Mouse (Mus musculus) frontal cortex, postnatal 25 days (tissue): ENCODE data around the gene Anapc7.
"Not testable (repeated sequence)": the region's sequence is repeated elsewhere in the genome, so short reads cannot be mapped to it uniquely, and the experiment has no call there.

Experiments
- DNase-seq, 2 experiments: peaks; one replicate each; pipeline ENCODE4 v3.0.0; 2022; ENCODE audit warnings: low spot score in 2 of 2

The Anapc7 gene

DNA sequence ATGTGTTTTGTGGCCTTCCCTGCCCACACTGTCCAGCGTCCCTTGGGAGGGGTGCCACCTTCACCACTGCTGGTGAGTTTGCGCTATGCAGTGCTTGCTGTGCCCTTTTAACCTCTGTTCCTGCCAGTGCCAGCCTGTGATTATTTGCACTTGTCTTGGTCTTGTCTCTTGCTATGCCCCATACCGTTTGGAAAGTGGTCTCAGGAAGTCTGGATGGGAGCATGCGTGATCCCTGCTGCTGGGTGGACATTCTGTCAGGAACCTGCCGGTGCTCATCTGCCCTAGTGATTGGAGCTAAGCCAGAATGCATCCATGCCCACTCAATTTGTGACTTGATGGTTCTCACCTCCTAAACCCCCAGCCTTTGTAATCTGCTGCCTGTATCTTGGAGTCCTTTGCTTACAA lies 29.4 kb downstream of the Anapc7 start:
- no peak for DNase-seq

DNA sequence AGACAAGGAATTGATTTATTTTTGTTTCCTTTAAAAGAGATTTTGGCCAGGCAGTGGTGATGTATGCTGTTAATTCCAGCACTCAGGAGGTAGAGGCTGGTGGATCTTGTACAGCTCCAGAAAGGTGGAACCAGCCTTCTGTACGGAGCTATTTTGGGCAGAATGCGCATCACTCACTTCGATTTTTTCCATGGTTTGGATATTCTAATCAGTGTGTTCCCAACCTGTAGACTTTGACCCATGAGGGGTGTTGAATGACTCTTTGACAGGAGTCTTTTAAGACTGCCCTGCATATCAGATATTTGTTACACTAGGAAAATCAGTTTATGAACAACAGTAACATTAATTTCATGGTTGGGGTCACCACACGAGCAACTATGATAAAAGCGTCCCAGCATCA lies 29.8 kb downstream of the Anapc7 start:
- no peak for DNase-seq

DNA sequence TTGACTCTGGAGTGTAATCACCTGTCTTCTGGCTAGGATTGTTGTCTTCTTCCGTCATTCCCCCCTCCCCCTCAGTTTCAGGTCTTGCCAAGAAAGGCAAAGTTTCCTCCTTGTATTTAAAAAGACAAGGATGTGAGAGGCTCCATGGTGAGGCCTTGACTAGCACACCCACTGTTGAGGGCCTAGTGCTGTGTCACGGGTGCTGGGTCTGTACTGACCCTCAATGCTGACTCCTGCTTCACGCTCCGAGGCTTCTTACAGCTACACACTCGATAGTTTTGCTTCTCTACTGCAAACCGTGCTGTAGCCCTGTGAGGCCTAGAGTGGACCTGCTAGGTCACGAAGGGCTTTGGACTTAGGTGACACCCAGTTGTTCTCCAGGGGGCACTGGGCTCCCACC lies 30.7 kb downstream of the Anapc7 start:
- DNase-seq, result no peak

DNA sequence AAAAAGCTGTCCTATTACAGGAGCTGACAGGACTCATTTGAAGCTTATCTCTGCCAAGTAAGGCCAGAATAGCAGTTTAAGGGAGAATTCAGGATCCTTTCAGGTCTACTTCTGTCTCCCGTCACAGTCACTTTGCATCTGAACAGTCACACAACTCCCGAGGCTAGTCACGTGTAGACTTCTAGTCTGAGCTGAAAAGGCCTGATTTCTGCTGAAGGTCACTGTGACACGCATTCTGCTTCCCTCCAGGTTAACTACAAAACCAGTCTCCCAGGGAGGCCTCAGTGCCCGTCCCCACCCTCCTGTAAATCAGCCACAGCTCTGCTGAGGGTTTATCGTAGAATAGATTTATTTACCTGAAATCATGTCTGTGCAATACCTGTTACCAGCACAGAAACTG lies 31.7 kb downstream of the Anapc7 start:
- DNase-seq, result no peak

DNA sequence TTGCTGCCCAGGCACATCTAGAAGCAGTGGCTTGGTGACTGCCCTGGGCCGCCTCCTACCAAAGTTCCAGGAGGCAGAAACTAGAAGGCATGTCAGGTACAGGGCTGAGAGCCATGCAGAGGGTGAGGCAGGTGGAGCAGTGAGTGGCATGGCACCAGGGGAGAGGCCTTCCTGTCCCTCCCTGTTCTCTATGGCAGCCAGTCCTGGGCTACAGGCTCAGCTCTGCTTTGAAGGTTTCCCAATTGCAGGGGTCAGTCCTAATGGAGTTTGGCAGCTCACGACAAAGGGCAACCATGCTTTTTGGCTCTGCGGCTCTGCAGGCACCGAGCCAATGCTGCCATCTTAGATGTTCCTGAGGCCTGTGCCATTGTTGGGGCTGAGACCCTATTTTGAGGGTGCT lies 32.9 kb downstream of the Anapc7 start:
- no peak for DNase-seq

DNA sequence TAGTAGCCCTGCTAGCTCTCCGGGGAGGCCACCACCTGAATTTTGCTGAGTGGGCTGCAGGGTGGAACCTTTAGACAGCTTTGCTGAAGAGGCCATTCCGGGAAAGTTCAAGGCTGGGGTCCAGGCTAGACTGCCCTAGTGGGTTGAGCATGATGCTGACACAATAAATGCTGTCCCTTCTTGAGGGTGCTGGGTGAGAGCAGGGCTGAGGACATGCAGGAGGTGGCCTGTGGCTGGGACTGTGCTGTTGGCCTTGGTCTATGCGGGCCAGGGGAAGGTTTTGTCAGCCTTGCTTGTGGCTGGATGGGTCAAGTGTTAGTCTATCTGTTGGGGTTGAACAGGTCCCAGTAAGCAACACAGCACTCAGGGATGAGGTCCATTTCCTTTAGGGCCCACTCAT lies 33.4 kb downstream of the Anapc7 start:
- no peak for DNase-seq

DNA sequence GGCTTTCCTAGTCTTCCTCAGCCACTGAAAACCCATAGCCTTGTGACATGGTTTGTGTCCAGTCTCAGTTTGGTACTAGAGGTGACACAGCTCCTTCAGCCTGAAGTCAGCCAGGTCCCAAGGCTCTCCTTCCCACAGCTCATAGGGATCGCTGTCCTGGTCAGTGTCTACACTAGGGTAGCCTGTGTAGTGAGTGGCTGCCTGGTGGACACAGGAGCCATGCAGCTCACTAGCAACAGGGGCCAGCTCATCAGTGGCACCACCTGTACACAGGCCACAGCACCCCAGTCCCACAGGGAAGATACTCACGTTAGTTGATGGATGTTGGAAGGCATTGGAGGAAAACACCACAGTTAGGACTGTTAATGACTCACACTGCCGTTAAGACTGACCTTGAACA lies 34.1 kb downstream of the Anapc7 start:
- DNase-seq, result no peak

DNA sequence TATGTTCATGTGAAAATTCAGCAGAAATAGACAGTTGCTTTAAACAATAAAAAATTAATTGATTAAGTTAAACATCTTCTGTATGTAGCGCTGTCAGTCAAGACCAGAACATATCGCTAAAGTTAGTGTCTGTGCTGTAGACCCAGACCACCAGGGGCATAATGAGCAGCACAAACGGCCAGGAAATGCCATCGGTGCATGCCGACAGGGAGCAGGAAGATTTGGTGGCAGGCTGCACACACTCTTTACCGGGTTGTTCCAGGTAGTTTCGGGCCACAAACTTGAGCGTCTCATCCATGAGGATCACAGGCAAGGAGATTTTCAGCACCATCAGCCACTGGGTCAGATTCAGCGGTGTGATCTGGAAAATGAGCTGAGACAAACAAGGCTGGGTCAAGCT lies 35.6 kb downstream of the Anapc7 start:
- DNase-seq, result not testable (repeated sequence)

DNA sequence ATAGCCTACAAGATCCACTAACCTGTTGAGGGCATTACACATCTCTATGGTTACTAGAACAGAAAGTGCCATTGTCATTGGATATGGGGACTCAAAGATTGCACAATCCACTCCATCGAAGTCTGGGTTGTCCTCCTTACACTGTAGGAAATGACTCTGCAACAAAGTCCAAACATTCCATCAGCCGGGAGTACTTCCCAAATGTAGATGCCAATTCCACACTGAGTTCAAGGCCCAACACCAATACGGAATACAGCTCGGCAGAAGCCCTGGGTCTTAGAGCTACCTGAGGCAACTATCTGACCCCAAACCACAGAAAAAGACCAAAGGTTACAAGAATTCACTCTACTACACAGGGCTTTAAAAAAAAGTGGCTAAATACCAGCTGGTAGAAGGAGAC lies 36.6 kb downstream of the Anapc7 start:
- no peak for DNase-seq

DNA sequence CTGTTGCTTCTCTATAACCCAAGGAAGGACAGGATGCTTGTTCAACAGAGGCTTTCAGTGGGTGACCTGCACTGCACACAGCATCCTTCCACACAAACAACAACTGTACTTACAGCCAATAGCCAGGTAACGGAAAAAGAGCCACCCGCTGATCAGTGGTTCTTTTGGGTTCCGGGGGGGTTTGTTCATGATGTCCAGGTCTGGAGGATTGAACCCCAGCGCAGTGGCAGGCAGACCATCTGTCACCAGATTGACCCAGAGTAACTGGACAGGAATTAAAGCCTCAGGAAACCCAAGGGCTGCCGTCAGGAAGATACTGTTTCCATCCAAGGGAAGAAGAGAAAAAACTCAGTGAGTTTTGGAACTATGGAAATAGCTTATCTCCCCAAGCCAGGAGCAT lies 37.8 kb downstream of the Anapc7 start:
- no peak for DNase-seq

DNA sequence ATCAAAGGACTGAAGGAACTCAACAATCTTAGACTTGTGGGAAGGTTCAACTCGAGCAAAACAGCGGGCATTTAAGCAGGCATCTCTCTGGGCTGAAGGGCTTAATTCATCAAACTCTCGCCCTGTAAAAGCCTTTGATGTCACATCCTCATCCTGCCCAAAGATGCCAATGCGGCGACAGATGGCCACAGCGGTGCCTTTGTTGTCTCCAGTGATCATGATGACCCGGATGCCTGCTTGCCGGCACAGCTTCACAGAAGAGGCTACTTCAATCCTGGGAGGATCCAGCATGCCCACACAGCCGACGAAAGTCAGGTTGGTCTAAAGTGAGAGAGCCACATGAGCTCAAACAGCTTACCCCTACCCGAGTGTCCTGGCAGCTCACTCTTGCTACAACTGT lies 39.2 kb downstream of the Anapc7 start:
- DNase-seq, result no peak

DNA sequence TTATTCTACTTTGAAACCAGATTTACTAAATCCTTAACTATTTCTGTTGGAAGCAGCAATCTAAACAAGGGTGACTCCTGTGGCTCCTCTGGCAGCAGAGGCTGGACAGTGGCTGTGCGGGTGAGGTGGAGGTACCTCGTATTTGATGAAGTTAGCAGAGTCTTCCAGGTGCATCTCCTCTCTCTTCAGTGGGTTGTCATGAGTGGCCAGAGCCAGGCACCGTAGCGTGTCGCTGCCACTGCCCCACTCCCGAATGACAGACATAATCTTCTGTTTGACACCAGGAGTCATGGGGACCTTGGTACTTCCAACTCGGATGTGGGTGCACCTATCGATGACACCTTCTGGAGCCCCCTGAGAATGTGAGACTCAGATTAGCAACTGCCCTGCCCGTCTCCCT lies 39.9 kb downstream of the Anapc7 start:
- DNase-seq, result no peak

DNA sequence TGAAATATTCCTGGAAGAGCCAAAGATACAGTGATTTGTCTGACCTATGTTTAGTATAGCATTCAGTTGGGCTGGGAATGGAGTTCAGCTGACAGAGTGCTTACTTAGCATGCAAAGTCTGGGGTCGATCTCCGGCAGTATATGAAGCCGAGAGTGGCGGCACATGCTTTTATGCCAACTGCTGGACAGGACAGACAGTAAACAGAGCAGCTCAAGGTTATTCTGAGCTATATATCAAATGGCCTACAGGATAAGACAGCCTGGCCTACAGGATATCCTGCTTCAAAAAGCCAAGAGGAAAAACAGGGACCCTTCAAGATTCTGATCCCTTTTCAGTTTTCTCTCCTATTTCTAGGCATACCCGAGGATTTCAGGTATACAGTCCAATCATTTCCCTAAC lies 50.2 kb downstream of the Anapc7 start:
- no peak for DNase-seq

DNA sequence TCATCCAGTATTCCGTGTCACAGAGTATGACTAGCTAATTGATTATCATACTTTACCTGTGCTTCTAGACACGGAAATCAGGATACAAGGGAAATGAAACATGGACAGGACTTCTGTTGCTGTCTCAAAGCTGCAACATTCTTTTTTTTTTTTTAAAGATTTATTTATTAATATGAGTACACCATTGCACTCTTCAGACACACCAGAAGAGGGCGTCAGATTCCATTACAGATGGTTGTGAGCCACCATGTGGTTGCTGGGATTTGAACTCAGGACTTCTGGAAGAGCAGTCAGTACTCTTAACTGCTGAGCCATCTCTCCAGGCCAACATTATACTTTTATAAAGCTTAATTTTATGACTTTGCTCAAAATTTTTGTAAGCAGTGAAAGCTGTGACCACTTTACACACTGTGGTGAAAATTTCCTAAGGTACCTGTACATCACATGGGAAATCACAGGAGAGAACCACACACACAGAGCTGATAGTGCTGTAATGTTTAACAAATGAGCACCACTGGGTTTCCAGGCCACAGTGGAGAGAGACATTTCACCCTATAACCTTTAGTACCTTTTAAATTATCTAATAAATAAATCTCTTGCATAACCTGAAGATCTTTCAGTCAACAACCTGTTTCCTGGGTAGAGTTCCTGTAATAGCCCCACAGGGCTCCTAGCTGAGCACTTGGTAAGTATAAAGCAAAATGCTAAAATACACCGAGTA lies 53.3 kb downstream of the Anapc7 start:
- no peak for DNase-seq

DNA sequence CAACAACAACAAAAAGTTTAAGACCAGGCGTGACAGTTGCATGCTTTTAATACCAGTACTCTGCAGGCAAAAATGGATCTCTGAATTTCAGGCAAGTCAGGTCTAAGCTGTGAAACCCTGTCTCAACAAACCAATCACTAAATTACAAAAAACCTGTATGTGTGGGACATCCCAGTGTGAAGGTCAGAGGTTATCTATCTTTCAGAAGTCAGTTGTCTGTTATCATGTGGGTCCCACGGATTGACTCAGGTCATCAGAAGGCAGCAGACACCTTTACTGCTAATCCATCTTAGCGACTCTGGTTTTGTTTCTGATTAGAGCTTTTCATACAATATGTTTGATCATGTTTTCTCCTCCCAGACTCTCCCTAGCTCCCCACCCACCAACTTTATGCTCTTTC lies 54.6 kb downstream of the Anapc7 start:
- DNase-seq, result no peak

DNA sequence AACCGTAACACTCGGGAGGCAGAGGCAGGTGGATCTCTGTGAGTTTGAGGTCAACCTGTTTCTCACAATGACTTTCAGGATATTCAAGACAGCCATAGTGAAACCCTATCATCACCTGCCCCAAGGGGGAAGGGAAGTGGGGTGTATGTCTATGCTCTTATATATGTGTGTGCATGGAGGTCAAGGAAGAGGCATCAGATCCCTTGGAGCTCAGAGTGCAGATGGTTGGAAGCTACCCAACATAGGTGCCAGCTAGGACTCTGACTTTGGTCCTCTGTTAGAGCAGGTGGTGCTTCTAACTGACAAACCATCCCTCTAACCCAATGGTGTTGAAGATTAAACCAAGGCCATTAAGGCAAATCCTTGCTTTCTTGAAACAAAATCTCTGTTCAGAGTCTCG lies 56.0 kb downstream of the Anapc7 start:
- DNase-seq, result no peak

DNA sequence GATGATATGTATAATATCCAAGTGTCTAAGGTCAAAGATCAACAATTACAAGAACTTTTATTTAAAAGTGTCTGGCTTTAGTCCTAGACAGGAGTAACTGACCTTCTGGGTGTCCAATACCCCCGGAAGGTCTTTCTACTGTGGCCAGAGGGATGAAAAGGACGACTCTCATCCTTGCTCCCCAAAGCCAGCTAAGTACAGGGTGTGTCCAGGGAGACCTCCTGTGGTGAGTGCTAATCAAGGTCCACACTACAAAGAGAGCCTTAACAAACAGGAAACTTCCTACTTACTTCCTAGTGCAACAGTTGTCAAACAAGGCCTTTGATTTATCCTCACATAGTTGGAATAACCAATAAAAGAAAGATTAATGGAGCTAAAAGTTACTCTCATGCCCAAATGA lies 57.6 kb downstream of the Anapc7 start:
- DNase-seq, result no peak

DNA sequence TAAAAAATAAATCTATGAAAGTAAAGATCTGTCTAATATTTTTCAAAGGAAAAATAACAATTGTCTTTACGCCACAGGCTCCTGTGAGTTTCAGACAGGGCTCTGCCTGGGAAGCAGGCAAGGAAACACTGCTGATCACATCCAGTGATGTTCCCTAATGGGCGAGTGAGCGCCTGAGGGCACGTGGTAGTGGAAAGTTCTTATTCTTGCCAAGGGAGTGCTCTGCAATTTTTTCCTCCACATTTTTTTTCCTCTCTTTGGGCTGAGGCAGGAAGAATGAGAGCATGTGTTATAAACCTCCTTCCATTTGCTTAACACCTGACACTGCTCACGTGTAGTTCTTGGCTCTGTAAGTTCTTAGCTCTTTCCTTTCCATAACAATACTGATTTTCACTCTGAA lies 60.4 kb downstream of the Anapc7 start:
- no peak for DNase-seq

DNA sequence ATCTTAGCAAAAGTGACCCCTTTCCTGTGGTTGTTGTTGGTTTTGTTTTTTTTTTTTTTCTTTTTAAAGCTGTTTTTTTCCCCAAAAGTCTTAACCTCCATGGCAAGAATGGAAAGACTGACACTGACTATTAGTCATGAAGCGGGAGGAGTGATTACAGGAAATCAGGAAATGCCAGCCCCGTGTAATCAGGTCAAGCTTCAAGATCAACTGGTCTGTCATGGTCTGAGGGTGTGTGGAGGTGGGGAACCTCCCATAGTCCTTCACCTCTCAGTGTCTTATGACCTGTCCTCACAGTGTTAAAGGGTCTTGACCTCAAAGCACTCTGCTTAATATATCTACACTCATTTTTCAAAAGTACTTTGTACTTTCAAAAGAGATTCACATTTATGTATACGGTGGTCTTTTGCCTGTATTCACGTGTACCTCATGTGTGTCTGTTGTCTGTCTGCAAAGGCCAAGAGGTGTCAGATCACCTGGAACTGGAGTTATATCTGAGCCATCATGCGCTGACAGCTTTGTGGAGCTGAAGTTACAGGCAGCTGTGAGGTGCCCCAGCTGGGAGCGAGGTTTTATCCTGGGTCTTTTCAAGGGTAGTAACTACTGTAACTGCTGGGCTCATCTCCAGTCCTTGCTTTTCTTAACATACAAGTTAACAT lies 61.4 kb downstream of the Anapc7 start:
- DNase-seq, result no peak

DNA sequence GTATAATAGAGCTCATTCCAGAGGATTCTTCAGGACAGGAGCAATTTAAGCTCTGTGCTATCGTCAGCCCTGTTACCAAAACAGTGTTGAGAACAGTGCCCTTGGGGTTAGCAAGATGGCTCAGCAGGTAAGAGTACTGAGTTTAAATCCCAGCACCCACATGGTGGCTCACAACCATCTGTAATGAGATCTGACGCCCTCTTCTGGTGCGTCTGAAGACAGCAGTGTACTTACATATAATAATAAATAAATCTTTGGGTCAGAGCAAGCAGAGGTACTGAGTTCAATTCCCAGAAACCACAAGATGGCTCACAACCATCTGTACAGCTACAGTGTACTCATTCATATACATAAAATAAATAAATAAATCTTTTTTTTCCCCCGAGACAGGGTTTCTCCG lies 64.8 kb downstream of the Anapc7 start:
- not testable (repeated sequence) for DNase-seq

DNA sequence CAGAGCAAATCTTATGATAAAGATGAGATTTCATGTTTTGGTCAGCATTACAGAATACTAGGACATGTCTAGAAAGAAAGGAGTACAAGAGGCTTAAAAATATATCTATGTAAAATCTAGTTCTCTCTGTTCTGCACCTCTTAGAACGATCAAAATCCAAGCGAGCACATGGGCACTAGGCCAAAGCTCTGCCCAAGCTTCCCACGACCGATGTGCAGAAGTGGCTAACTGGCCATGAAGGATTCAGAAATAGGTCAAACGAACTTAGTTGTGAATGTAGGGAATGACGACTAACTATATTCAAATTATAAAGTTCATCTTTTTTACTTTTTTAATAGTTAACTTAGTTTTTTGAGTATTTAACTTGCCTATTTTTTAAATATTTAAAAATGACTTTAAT lies 66.3 kb downstream of the Anapc7 start:
- DNase-seq, result no peak

DNA sequence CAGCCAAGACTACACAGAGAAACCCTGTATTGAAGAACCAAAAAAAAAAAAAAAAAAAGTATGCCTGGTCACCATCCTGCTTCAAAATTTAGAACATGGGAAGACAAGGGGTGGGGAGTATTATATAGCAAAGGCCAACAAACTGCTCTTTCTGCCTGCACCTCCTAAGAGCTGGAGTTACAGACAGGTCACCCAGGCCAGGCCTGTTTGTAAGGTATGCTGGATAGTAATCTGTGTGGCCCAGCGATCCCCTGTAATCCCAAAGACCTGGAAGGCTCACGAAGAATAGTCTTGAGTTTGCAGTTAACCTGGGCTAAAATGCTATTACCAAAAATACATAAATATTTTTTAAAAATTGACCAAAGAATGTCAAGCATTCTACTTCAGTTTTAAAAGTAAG lies 68.7 kb downstream of the Anapc7 start:
- DNase-seq, result no peak

DNA sequence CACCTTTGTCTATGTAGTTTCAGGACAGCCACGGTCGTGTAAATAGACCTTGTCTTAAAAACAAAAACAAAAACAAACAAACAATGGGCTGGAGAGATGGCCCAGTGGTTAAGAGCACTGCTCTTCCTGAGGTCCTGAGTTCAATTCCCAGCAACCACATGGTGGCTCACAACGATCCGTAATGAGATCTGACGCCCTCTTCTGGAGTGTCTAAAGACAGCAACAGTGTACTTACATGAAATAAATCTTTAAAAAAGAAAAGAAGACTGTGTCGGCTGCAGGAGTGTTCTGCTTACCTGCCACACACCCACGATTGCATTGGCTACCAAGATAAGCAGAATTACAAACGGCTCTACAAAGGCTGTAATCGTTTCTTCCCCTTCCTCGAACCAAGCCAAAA lies 69.9 kb downstream of the Anapc7 start:
- DNase-seq, result no peak

DNA sequence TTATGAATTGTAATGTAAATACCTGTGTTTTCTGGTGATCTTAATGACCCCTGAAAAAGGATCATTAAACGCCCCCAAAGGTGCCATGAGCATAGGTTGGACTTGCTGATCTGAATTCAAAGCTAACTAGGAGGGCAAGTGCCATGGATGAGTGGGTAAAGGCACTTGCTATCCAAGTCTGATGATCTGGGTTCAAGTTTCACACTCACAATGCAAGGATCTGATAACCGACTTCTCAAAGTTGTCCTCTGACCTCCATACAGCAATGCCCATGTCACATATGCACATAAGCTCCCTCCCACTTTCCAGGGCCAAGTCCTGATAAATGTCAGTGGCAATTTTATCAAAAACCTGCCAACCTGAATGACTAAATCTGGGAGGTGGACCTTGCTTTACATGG lies 71.5 kb downstream of the Anapc7 start:
- no peak for DNase-seq
